Mouse (Mus musculus) hindbrain, postnatal 0 days (tissue): ENCODE results near the gene Fcgr3. TPM values are rescaled to one million over a fixed set of nuclear protein-coding genes. Genes with fewer than 3 reads are reported as not detected.

Experiments
- ATAC-seq: fragments of 200-750 bp; cut with Nextera tagmentation; 2 replicates; pipeline ENCODE4 v1.8.0; 2017; ENCODE audit warnings: mild to moderate bottlenecking, moderate TSS enrichment, moderate library complexity
- DNase-seq: peaks from one replicate; pipeline ENCODE4 v3.0.0-alpha.2; 2015; ENCODE audit warnings: low spot score
- H3K27ac ChIP-seq: fragments of 300-500 bp; sonication (generic); 2 replicates; pipeline ENCODE4 v1.5.1; 2014; ENCODE audit warnings: mild to moderate bottlenecking
- H3K27me3 ChIP-seq: fragments of 300-500 bp; sonication (generic); 2 replicates; pipeline ENCODE4 v1.6.1; 2014; ENCODE audit warnings: low read length, mixed read lengths; ENCODE audit not compliant: insufficient read depth
- H3K36me3 ChIP-seq: fragments of 300-500 bp; sonication (generic); 2 replicates; pipeline ENCODE4 v1.6.1; 2014; ENCODE audit warnings: low read length, mixed read lengths; ENCODE audit not compliant: insufficient read depth
- H3K4me1 ChIP-seq: fragments of 300-500 bp; sonication (generic); 2 replicates; pipeline ENCODE4 v1.6.1; 2014; ENCODE audit warnings: antibody characterized with exemption, low read length, mixed read lengths; ENCODE audit not compliant: insufficient read depth
- H3K4me2 ChIP-seq: fragments of 300-500 bp; sonication (generic); 2 replicates; pipeline ENCODE4 v1.6.1; 2014; ENCODE audit warnings: low read depth, mild to moderate bottlenecking, low read length, moderate library complexity, mixed read lengths
- H3K4me3 ChIP-seq: fragments of 300-500 bp; sonication (generic); 2 replicates; pipeline ENCODE4 v1.5.1; 2014; ENCODE audit warnings: low read length
- H3K9ac ChIP-seq: fragments of 300-500 bp; sonication (generic); replicated peaks from 2 replicates; pipeline ENCODE4 v1.6.1; 2014; ENCODE audit warnings: mild to moderate bottlenecking, low read length, moderate library complexity, mixed read lengths
- H3K9me3 ChIP-seq: fragments of 300-500 bp; sonication (generic); 2 replicates; pipeline ENCODE4 v1.6.1; 2016; ENCODE audit warnings: low read length, mixed read lengths
- CTCF ChIP-seq: IDR thresholded peaks from 2 replicates; pipeline ENCODE4 v1.5.1; 2016; ENCODE audit warnings: antibody characterized with exemption, control low read depth, low read depth
- WGBS: fragments of 180-500 bp; shearing (Covaris S2); extraction: QIAGEN DNeasy Blood & Tissue Kit; methylation state at CpG from one replicate; pipeline ENCODE4 v1.1.7; 2014; 5-methylcytosine and 5-hydroxymethylcytosine counted together
- polyA plus RNA-seq: library from polyadenylated mRNA; unstranded; fragments of >200 nt; fragmentation: Nextera tagmentation; extraction: Ambion mirVana; gene quantifications from 2 replicates; pipeline ENCODE4 v1.2.1, GENCODE M21; 2015
- total RNA-seq: library from RNA; depleted of rRNA; stranded (reverse); fragments of >200 nt; gene quantifications from 2 replicates; pipeline ENCODE4 v1.2.3, GENCODE M21; 2014

Gene Fcgr3
- total and polyA plus RNA-seq, 2 experiments from 2014 or later, result 15.5 to 15.9 TPM

DNA sequence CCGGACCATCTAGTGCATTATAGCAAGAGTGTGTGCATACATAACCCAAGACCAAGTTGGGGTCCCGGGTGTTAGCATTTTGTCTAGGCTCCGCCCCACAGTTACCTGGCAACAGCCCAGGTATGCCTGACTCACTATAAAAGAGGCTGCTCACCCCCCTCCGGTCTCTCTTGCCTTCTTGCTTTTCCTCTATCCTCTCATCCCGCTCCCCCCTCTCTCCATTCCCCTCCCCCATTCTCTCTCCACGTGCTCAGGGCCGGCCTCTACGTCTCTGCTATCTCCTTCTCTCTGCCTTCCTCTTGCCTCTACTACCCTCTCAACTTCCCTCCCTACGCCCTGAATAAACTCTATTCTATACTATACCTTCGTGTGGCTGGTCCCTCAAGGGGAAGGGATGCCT, 32.0 kb downstream of the Fcgr3 start:
- Histone ChIP-seq H3K36me3 (no peaks in the 10 kb centered on the region), H3K27me3 (no peaks in the 10 kb centered on the region), H3K4me1 (no peaks in the 10 kb centered on the region), H3K9me3 (no peaks in the 10 kb centered on the region), H3K4me2 (peak overlapping the region; percentile 95), H3K4me3 (peak overlapping the region; percentile 57), H3K9ac (peak overlapping the region; percentile 40), H3K27ac (no peak overlapping the region)
- ATAC-seq (peak; percentile 49; the same call in 1 of the 2 replicates), DNase-seq (peak; percentile 41)
- 5% methylated on average over 9 of the region's 10 CpGs for WGBS
- TF ChIP-seq CTCF, result no peak

DNA sequence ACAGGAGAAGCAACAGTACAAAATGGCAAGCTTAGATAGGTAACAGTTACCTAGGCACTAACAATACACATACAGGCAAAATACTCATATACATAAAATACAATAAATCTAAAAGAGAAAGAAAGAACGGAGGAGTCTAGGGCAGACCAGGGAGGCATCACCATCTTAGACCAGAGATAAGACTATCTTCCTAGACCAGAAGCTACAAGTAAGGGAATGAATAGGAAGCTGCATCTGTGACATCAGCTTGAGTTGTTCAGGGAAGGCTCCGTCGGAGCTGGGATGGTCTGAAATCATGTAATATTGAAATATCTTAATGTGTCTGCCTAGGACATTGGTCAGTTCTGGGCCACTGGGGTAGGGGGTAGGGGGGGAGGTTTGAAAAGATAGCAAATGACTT, 33.0 kb downstream of the Fcgr3 start:
- H3K4me2 ChIP-seq, result no peak overlapping the region

DNA sequence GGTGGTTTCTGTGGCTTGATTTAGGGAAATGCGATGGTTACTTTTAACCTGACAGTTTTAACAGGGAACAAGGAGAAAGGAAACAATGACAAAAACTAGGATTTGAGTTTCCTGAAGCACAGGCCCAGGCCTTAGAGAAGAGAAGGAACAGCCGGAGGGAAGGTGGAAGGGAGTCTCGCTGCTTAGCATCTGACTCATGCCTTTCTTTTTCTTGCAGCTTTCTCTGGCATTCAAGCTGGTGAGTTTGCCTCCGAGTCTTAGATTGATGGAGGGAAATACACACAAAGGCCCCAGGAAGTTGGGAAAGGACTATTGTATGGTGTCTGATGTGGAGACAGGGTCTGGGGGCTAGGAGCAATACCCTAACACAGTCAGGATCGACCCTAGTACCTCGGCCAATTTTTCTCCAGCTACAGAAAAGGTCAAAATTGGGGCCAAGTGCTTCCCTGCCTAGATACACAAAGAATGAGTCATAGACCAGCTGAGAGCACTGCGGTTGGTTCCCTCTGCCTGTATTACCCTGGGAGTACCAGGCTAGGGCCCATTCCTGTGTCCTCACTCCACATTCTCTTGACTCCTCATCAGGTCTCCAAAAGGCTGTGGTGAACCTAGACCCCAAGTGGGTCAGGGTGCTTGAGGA, 45.3 kb downstream of the Fcgr3 start:
- no peak for TF ChIP-seq CTCF
- H3K9me3 ChIP-seq, result no peaks in the 10 kb centered on the region
- H3K4me3 ChIP-seq, result no peak overlapping the region
- no peak overlapping the region for H3K27ac ChIP-seq
- ATAC-seq (no peak), DNase-seq (no peak)
- H3K27me3 ChIP-seq, result no peaks in the 10 kb centered on the region
- H3K4me1 ChIP-seq, result no peaks in the 10 kb centered on the region
- H3K9ac ChIP-seq, result no peak overlapping the region
- H3K36me3 ChIP-seq, result no peaks in the 10 kb centered on the region
- H3K4me2 ChIP-seq, result no peak overlapping the region
- 70% methylated on average over 7 of the region's 7 CpGs for WGBS

More for the DNA sequence above, 33.0 kb downstream of the Fcgr3 start:
- no peak for DNase-seq
- WGBS, result 95% methylated on average over 3 of the region's 3 CpGs
- Histone ChIP-seq H3K4me3 (no peak overlapping the region), H3K36me3 (no peaks in the 10 kb centered on the region), H3K27ac (no peak overlapping the region), H3K27me3 (no peaks in the 10 kb centered on the region), H3K9me3 (no peaks in the 10 kb centered on the region), H3K4me1 (no peaks in the 10 kb centered on the region), H3K9ac (no peak overlapping the region)
- ATAC-seq, result no peak
- TF ChIP-seq CTCF, result no peak

DNA sequence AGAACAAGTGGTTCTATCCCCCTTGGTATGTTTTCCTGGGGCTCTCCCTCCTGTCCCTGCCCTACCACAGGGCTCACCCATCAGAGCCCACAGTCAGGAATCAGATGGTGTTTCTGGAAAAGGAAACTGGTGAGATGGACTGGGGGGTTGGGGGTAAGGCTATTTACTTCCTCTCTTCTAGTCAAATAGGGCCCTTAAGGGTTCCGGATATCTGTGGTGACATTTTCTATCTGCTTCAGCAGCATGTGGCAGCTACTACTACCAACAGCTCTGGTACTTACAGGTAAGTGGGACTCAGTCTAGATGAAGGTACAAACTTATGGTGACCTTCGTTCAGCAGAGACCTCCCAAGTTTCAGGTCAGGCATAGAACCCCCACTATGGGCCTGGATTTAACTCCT, 46.0 kb downstream of the Fcgr3 start, which contains the start of gene Fcgr4:
Fcgr4 (plus strand) TSS at position 184 of the 400 bp plus-strand sequence.
- H3K36me3 ChIP-seq, result no peaks in the 10 kb centered on the region
- no peaks in the 10 kb centered on the region for H3K9me3 ChIP-seq
- ATAC-seq, result no peak
- H3K27ac ChIP-seq, result no peak within 1 kb of the TSS
- WGBS, result 85% methylated on average over 2 of the region's 2 CpGs
- H3K4me1 ChIP-seq, result no peaks in the 10 kb centered on the region
- H3K4me3 ChIP-seq, result no peak within 1 kb of the TSS
- no peak within 1 kb of the TSS for H3K4me2 ChIP-seq
- no peak for DNase-seq
- no peaks in the 10 kb centered on the region for H3K27me3 ChIP-seq
- H3K9ac ChIP-seq, result no peak within 1 kb of the TSS
- TF ChIP-seq CTCF, result no peak

DNA sequence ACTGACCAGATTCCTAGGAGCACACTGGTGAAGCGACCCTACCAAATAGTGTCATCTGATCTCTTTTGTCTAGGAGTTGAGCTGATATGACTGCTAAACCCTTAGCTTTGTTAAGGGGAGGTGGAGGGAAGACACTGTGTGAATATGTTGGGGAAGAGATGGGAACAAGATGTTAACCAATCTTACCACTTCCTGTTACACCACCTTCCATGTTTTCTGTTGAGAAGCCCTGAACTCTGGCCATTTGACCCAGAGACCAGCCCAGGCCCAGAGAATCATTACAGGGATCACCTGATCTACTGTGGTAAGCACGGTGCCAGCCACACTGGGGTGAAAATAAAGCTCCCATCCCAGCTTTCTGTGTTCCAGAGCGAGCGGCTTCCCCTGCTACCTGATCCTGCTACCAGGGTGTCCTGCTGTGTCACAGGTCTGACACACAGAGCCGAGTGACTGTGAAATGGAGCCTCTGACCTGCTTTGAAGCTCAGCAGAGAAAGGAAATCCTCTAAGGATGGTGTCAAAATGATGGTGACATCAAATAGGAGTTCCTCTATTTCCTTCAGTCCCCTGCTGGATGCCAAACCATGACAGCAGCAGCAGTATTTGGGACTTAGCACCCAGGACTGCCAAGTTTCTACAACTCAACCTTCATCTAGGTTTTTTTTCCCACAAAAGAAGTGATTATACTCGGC, 47.1 kb downstream of the Fcgr3 start:
- ATAC-seq (no peak), DNase-seq (no peak)
- H3K9me3 ChIP-seq, result no peaks in the 10 kb centered on the region
- H3K4me1 ChIP-seq, result no peaks in the 10 kb centered on the region
- H3K27me3 ChIP-seq, result no peaks in the 10 kb centered on the region
- 66% methylated on average over 6 of the region's 6 CpGs for WGBS
- H3K4me3 ChIP-seq, result no peak overlapping the region
- TF ChIP-seq CTCF, result no peak
- no peak overlapping the region for H3K27ac ChIP-seq
- no peak overlapping the region for H3K9ac ChIP-seq
- H3K4me2 ChIP-seq, result no peak overlapping the region
- no peaks in the 10 kb centered on the region for H3K36me3 ChIP-seq

DNA sequence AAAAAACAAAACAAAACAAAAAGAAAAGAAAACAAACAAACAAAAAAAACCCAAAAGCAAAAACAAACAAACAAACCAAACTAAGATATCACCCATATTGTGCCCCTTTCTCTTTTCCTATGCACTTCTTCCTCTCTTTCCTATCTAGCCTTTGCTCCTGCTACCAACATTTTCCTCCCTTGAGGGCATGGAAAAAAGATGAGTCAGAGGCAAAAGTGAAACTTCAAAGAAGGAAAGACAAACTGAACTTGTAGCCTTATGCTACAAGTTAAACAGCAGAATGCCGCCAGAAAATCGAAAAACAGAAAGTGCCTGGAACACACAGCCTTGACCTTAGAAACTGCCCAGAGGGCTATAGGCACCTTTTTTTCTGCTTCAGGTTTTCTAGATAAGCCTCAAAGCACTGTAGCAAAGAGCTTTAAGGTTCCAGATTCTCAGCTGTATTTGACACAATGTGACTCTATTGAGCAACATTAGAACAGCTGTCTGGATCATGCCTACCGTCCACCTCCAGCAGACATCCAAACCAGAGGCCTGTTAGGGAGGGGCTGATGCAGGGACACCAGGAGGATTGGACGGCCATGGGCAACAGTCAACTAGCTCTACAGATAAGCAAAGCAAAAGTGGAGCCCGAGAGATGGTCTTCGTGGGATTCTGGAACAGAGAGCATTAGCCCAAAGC, 47.9 kb downstream of the Fcgr3 start:
- Histone ChIP-seq H3K27me3 (no peaks in the 10 kb centered on the region), H3K9me3 (no peaks in the 10 kb centered on the region), H3K4me1 (no peaks in the 10 kb centered on the region), H3K4me2 (no peak overlapping the region), H3K36me3 (no peaks in the 10 kb centered on the region), H3K27ac (no peak overlapping the region), H3K9ac (no peak overlapping the region), H3K4me3 (no peak overlapping the region)
- DNase-seq (no peak), ATAC-seq (no peak)
- WGBS, result 89% methylated on average over 6 of the region's 6 CpGs
- no peak for TF ChIP-seq CTCF

DNA sequence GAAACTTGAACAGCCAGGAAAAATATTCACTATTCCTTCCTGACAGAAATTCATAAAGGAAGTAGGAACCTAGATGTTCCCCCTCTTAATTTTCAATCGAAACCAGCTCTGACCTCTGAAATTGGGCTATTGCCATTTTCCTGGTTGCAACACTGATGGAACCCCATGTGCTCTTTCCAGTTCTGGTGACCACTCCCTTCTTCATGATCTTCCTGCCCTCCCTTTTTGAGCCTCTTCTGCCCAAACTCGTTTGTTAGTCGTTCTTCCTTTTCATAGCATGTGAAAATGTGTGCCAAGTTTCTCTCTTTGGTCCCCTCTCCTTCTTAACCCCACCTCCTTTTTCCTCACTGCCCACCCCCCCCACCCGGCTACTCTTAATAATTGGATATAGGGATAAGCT, 53.0 kb downstream of the Fcgr3 start:
- Histone ChIP-seq H3K4me3 (no peak overlapping the region), H3K4me2 (no peak overlapping the region), H3K9me3 (no peaks in the 10 kb centered on the region), H3K4me1 (no peaks in the 10 kb centered on the region), H3K36me3 (no peaks in the 10 kb centered on the region), H3K27me3 (no peaks in the 10 kb centered on the region), H3K9ac (no peak overlapping the region), H3K27ac (no peak overlapping the region)
- DNase-seq, result no peak
- no peak for ATAC-seq
- 87% methylated on average over 4 of the region's 4 CpGs for WGBS
- no peak for TF ChIP-seq CTCF
